Mouse (Mus musculus) left cerebral cortex, postnatal 25 days (tissue): Measurements from ENCODE around the gene Mustn1. TPM values are rescaled to one million over a fixed set of nuclear protein-coding genes. Genes with fewer than 3 reads are reported as not detected.

Source experiments
- DNase-seq, 2 experiments: peaks; one replicate each; pipeline ENCODE4 v3.0.0; 2022; ENCODE audit warnings: low spot score in 2 of 2, mixed read lengths in 1 of 2
- intact Hi-C: fragments of 180-260 bp; cut with DNase I; formaldehyde crosslinking; loops from one replicate; pipeline ENCODE4 v1.15.1; 2025
- total RNA-seq, 2 experiments: library from RNA; stranded (reverse); gene quantifications; 2 replicates each; pipeline ENCODE4 v1.2.3; 2021

Gene Mustn1
- total RNA-seq: 1 to 10 TPM; 3.1 to 3.8 TPM

GRCm38 (mm10) chr14:30878958-30879571 is at the start of gene Mustn1:
TSS of gene Mustn1 (plus strand) at chr14:30879200.
- peak; percentile 45 to 66 for DNase-seq
- intact Hi-C loops: no loop called here

- intact Hi-C loops: no loop called here
- no peak for DNase-seq
These were observed 41.5 kb upstream of the Mustn1 start for GRCm38 (mm10) chr14:30837416-30837996.

DNA sequence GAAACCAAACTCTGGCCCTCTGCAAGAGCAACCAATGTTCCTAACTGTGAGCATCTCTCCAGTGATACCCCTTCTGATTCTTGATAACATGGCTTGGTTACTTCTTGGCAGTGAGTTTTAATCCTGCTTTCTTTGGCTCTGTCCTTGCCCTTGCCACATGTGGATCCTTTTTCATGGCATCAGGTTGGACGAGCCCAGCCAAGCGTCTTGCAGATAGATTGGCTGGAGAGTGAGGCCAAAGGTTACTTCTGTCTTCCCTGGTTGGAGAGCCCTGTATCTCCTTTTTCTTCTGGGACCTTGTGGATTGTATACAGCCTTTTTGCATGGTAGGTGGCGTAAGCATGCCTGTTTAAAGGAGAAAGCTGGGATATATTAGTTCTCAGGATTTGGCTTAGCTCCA is 35.3 kb upstream of the Mustn1 start:
- DNase-seq: no peak
- intact Hi-C loops: no loop called here

GRCm38 (mm10) chr14:30850504-30850903 is 28.5 kb upstream of the Mustn1 start:
- intact Hi-C loops: no loop called here
- no peak for DNase-seq

DNA sequence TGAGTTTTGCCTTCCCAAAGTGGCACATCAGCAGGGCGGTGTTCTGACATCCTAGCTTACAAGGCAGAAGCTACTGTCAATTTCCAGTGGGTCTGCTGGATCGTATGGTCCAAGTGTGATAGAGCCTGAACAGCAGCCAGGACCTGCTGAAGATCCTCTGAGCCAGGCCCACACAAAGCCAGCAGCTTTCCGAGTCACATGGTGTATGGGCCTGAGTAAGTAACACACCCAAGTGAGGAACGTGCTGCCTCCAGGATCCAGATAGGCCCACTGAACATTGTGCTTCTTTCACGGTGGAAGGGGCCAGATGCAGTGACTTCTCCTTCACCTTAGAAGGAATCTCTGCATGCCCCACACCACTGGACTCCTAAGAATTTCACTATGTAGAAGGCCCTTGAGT is 26.7 kb upstream of the Mustn1 start:
- intact Hi-C loops: no loop called here

GRCm38 (mm10) chr14:30855316-30855715 is 23.7 kb upstream of the Mustn1 start:
- intact Hi-C loops: no loop called here
- no peak for DNase-seq

More for the DNA sequence above, 26.7 kb upstream of the Mustn1 start:
- DNase-seq: no peak

DNA sequence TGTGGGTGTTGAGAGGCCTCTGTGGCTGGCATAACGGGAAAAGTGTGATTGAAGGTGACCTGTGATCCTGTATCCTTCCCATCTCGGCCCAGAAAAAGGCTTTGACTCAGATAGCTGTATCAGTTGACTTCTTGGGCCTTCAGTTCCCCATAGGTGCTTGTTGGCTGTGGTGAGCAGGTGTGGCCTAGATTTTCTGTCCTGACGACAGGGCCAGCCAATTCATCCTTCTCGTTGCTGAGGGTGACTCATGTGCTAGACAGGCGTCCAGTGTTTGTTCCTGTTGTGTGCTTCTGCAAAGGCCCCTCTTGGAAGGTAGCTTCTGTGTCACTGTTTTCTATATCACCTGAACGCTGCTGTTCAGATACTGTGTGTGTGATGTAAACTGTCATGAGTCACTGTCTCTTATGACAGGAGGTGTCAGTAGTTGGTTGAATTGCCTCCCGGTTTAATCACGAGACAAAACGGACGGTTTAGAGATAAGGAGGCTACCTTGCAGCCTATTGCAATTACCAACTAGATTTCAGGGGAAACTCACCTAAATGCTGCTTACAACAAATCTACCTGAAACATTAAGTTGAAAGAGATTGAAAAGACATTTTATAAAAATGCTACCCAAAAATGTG is 22.0 kb upstream of the Mustn1 start:
- peak in 1 of 2 experiments; percentile 52 for DNase-seq

GRCm38 (mm10) chr14:30857990-30858389 is 21.0 kb upstream of the Mustn1 start:
- no peak for DNase-seq
- intact Hi-C loops: no loop called here

More for the DNA sequence above, 22.0 kb upstream of the Mustn1 start:
- intact Hi-C loops: no loop called here

DNA sequence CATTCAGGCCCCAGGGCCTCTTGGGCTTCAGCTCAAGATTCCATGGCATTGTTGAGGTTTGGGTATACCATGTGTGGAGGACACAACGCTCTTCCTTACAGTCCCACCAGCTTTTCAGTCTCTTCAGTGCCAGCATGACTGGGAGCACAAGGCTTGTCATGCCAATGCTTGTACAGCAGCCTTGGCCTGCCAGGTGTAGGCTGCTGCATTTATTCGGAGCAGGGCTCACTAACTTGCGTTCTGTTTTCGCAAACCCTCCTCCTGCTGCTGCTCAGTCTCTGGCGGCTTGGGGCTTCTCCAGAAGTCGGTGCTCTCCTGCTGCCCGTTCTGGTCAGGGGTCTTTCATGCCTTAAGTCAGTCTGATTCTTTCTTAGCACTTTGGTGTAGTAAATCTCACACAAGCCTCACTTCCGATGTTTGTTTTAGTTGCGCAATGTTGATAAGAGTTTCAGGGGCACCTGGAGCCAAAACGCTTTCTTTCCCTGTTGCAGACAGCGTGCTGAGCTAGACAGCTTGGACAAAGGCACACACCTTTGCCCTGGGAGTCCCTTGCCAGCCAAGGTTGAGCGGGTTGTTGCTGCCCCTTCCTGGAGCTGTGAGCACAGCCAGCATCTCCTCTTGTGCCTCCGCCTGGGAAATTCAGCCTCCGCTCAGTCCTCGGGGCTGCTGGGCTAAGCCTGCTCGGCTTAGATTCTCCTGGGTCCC is 17.4 kb upstream of the Mustn1 start:
- no peak for DNase-seq
- intact Hi-C loops: no loop called here

DNA sequence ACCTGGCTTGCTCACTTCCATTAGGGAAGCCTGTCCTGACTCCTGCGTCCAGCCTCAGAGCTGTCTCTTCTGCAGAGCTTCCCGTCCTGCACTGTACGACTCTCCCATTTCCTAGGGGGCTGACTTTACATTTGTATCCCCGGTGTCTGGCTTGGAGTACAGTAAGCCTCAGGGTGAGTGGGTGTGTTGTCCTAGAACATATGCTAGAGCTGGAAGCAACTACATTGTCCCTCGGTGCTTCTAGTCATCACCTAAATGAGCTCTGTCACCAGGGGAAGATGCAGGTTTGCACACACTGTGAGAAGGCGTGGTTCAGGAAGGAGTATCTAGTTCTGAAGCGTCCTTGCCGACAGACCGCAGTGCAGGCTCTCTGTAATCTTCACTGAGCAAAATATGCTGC is 16.6 kb upstream of the Mustn1 start:
- intact Hi-C loops: no loop called here
- DNase-seq: peak in 1 of 2 experiments; percentile 36

DNA sequence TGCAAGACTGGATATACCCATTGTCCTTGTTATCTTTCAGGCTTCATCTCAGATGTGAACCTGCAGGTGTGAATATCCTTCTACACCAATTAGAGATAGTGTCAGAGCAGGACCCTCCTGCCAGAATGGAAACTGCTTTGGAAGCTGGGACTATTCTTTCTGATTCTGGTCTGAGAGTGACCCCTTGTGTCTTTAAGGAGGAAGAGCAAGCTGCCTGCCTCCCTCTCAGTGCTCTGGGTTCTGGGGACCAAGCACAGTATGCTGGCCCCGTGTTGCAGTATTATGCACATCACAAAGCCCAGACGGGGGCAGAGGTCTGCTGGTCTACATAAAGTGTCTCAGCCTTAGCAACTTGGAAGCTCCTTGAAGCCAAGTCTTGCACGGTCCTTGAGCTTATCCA is 13.7 kb upstream of the Mustn1 start:
- DNase-seq: no peak
- intact Hi-C loops: loop anchor here (5.0 kb wide), 1 partner anchor 38 kb away; the partner anchor contains the start of gene Tmem110

DNA sequence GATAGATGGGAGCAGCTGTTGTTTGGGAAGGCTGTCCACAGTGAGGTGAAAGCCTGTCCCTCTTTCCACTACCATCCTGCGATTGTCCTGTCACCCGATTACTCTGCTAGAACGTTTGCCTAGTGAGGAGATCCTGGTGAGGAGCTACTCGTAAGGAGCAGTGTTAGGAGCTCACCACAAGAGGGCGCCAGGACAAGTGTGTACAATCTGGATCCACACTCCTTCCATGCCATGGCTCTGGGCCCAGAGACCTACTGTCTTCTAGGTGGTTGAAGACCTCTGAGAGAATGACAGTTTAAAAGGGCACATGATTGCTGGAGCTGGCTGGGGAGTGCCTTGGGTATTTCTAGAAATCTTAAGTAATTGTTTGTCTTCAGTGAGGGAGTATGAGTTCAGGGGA is 12.0 kb upstream of the Mustn1 start:
- peak; percentile 61 to 77 for DNase-seq
- intact Hi-C loops: loop anchor here (2.0 to 5.0 kb wide), 2 partner anchors 40 to 78 kb away; partner anchors contain the start of gene Tmem110

- DNase-seq: no peak
- intact Hi-C loops: loop anchor here (5.0 kb wide), 1 partner anchor 42 kb away; the partner anchor contains the start of gene Tmem110
These were observed 10.2 kb upstream of the Mustn1 start for GRCm38 (mm10) chr14:30868826-30869225.

DNA sequence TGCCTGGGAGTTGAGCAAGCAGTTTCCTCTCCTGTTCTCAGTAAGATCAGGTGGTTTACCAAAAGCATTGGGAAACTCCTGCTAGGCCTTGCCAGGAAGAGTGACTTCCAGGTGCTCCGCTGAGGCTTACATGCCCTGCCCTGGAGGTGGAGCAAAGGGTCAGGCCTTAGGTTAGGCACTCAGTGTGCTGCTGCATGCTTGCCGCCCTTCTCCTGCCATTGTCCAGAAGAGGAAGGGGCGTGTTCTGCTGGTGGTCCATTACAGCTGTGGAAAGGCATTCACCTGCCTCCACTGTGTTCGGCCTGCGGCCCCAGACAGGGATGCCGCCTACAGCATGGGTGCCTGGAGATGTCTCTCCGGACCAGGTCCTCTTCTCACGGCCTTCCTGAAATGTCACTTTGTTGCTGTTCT is 9.6 kb upstream of the Mustn1 start:
- intact Hi-C loops: loop anchor here (5.0 kb wide), 1 partner anchor 42 kb away; the partner anchor contains the start of gene Tmem110
- DNase-seq: no peak

GRCm38 (mm10) chr14:30870206-30871147 is 8.5 kb upstream of the Mustn1 start:
- intact Hi-C loops: no loop called here
- peak in 1 of 2 experiments; percentile 68 for DNase-seq

GRCm38 (mm10) chr14:30874095-30874700 is 4.8 kb upstream of the Mustn1 start:
- no peak for DNase-seq
- intact Hi-C loops: no loop called here

DNA sequence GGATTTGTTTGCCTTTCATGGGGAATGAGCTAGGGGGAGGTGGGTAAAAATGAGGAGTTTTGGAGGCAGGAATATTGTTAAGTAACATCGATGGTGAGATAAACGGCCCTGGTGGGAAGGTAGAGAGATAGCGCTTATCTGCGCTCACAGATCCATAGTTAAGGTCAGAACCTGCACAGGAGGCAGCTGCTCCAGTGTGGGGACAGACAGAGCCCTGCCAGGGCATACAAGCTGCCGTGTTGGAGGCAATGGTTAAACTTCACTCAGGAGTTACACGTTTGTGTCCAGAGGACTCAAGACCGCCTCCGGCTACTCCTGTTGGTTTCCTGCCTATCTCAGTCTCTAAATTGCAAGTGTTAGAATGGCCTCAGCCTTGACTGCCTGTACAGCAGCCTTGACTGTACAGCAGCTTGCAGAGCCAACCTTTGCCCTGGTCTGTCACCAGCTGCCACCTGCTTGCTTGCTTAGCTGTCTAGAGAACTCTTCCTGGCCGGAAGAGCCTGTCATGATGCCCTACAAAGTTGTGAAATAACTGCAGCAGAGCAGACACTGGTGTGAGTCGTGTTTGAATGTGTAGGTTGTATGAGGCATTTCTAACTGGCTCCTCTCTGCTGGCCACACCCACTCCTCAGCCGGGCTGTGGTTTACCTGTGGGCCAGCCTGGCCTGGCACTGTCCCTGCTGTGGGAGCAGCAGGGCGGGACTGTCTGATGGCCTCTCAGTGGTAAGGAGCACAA is 3.7 kb upstream of the Mustn1 start:
- intact Hi-C loops: no loop called here
- no peak for DNase-seq

GRCm38 (mm10) chr14:30875955-30876354 is 3.0 kb upstream of the Mustn1 start:
- DNase-seq: no peak

More at GRCm38 (mm10) chr14:30875955-30876354, 3.0 kb upstream of the Mustn1 start:
- intact Hi-C loops: no loop called here
